Mouse (Mus musculus): ENCODE data around the gene Ipmk. TPM values are rescaled to one million over a fixed set of nuclear protein-coding genes. Genes with fewer than 3 reads are reported as not detected.

The Ipmk gene
- polyA plus RNA-seq, 1 experiment = 9.8 TPM

- TF ChIP-seq CTCF (IDR thresholded peaks at IDR 0.05; ENCODE audit: borderline replicate concordance, control insufficient read depth, extremely low read depth, insufficient read depth, low read length, poor library complexity) (no peak), POLR2A (IDR thresholded peaks at IDR 0.05; ENCODE audit: control insufficient read depth, extremely low read depth, insufficient read depth, low read length, poor library complexity) (no peak)
- H3K4me1 ChIP-seq (replicated peaks; ENCODE audit: control insufficient read depth, insufficient read depth, low read length) = no peaks in the 10 kb centered on the region
- DNase-seq = no peak
- H3K4me3 ChIP-seq (ENCODE audit: control insufficient read depth, insufficient read depth, low read length) = no peak overlapping the region
- H3K27me3 ChIP-seq (ENCODE audit: control insufficient read depth, insufficient read depth, low read length) = no peaks in the 10 kb centered on the region
- H3K27ac ChIP-seq (ENCODE audit: control insufficient read depth, insufficient read depth, low read length) = no peak overlapping the region
- no peaks in the 10 kb centered on the region for H3K36me3 ChIP-seq (ENCODE audit: control insufficient read depth, insufficient read depth, low read length)
- 79% methylated on average over 6 of the region's 6 CpGs for WGBS
Measured at GRCm38 (mm10) chr10:71426740-71427139, 79.2 kb downstream of the Ipmk start.

GRCm38 (mm10) chr10:71427381-71427780 is 79.8 kb downstream of the Ipmk start:
- TF ChIP-seq POLR2A (IDR thresholded peaks at IDR 0.05; ENCODE audit: control insufficient read depth, extremely low read depth, insufficient read depth, low read length, poor library complexity) (no peak), CTCF (IDR thresholded peaks at IDR 0.05; ENCODE audit: borderline replicate concordance, control insufficient read depth, extremely low read depth, insufficient read depth, low read length, poor library complexity) (no peak)
- no peak overlapping the region for H3K4me3 ChIP-seq (ENCODE audit: control insufficient read depth, insufficient read depth, low read length)
- no peaks in the 10 kb centered on the region for H3K36me3 ChIP-seq (ENCODE audit: control insufficient read depth, insufficient read depth, low read length)
- H3K4me1 ChIP-seq (replicated peaks; ENCODE audit: control insufficient read depth, insufficient read depth, low read length) = no peaks in the 10 kb centered on the region
- no peak for DNase-seq
- 80% methylated on average over 10 of the region's 10 CpGs for WGBS
- no peaks in the 10 kb centered on the region for H3K27me3 ChIP-seq (ENCODE audit: control insufficient read depth, insufficient read depth, low read length)
- H3K27ac ChIP-seq (ENCODE audit: control insufficient read depth, insufficient read depth, low read length) = no peak overlapping the region

GRCm38 (mm10) chr10:71428246-71428864 is 80.8 kb downstream of the Ipmk start:
- Histone ChIP-seq H3K36me3 (ENCODE audit: control insufficient read depth, insufficient read depth, low read length) (no peaks in the 10 kb centered on the region), H3K4me1 (replicated peaks; ENCODE audit: control insufficient read depth, insufficient read depth, low read length) (no peaks in the 10 kb centered on the region), H3K4me3 (ENCODE audit: control insufficient read depth, insufficient read depth, low read length) (no peak overlapping the region), H3K27ac (ENCODE audit: control insufficient read depth, insufficient read depth, low read length) (no peak overlapping the region), H3K27me3 (ENCODE audit: control insufficient read depth, insufficient read depth, low read length) (no peaks in the 10 kb centered on the region)
- 66% methylated on average over 13 of the region's 13 CpGs for WGBS
- DNase-seq = no peak
- TF ChIP-seq POLR2A (IDR thresholded peaks at IDR 0.05; ENCODE audit: control insufficient read depth, extremely low read depth, insufficient read depth, low read length, poor library complexity) (no peak), CTCF (IDR thresholded peaks at IDR 0.05; ENCODE audit: borderline replicate concordance, control insufficient read depth, extremely low read depth, insufficient read depth, low read length, poor library complexity) (no peak)

GRCm38 (mm10) chr10:71430661-71431060 is 83.1 kb downstream of the Ipmk start:
- Histone ChIP-seq H3K4me3 (ENCODE audit: control insufficient read depth, insufficient read depth, low read length) (no peak overlapping the region), H3K4me1 (replicated peaks; ENCODE audit: control insufficient read depth, insufficient read depth, low read length) (no peaks in the 10 kb centered on the region), H3K36me3 (ENCODE audit: control insufficient read depth, insufficient read depth, low read length) (no peaks in the 10 kb centered on the region), H3K27ac (ENCODE audit: control insufficient read depth, insufficient read depth, low read length) (no peak overlapping the region), H3K27me3 (ENCODE audit: control insufficient read depth, insufficient read depth, low read length) (no peaks in the 10 kb centered on the region)
- WGBS = 88% methylated on average over 6 of the region's 6 CpGs
- DNase-seq = no peak
- TF ChIP-seq CTCF (IDR thresholded peaks at IDR 0.05; ENCODE audit: borderline replicate concordance, control insufficient read depth, extremely low read depth, insufficient read depth, low read length, poor library complexity) (no peak), POLR2A (IDR thresholded peaks at IDR 0.05; ENCODE audit: control insufficient read depth, extremely low read depth, insufficient read depth, low read length, poor library complexity) (no peak)

- H3K36me3 ChIP-seq (ENCODE audit: control insufficient read depth, insufficient read depth, low read length) = no peaks in the 10 kb centered on the region
- no peaks in the 10 kb centered on the region for H3K27me3 ChIP-seq (ENCODE audit: control insufficient read depth, insufficient read depth, low read length)
- H3K4me3 ChIP-seq (ENCODE audit: control insufficient read depth, insufficient read depth, low read length) = no peak overlapping the region
- no peak for TF ChIP-seq CTCF (IDR thresholded peaks at IDR 0.05; ENCODE audit: borderline replicate concordance, control insufficient read depth, extremely low read depth, insufficient read depth, low read length, poor library complexity)
- no peak for TF ChIP-seq POLR2A (IDR thresholded peaks at IDR 0.05; ENCODE audit: control insufficient read depth, extremely low read depth, insufficient read depth, low read length, poor library complexity)
- DNase-seq = no peak
- H3K27ac ChIP-seq (ENCODE audit: control insufficient read depth, insufficient read depth, low read length) = no peak overlapping the region
- H3K4me1 ChIP-seq (replicated peaks; ENCODE audit: control insufficient read depth, insufficient read depth, low read length) = no peaks in the 10 kb centered on the region
Measured at GRCm38 (mm10) chr10:71443086-71443485, 95.5 kb downstream of the Ipmk start.

GRCm38 (mm10) chr10:71447661-71448060 is 100.1 kb downstream of the Ipmk start:
- Histone ChIP-seq H3K27me3 (ENCODE audit: control insufficient read depth, insufficient read depth, low read length) (no peaks in the 10 kb centered on the region), H3K27ac (ENCODE audit: control insufficient read depth, insufficient read depth, low read length) (no peak overlapping the region), H3K4me1 (replicated peaks; ENCODE audit: control insufficient read depth, insufficient read depth, low read length) (no peaks in the 10 kb centered on the region), H3K4me3 (ENCODE audit: control insufficient read depth, insufficient read depth, low read length) (no peak overlapping the region), H3K36me3 (ENCODE audit: control insufficient read depth, insufficient read depth, low read length) (no peaks in the 10 kb centered on the region)
- TF ChIP-seq POLR2A (IDR thresholded peaks at IDR 0.05; ENCODE audit: control insufficient read depth, extremely low read depth, insufficient read depth, low read length, poor library complexity) (no peak), CTCF (IDR thresholded peaks at IDR 0.05; ENCODE audit: borderline replicate concordance, control insufficient read depth, extremely low read depth, insufficient read depth, low read length, poor library complexity) (no peak)
- DNase-seq = no peak
- WGBS = 86% methylated on average over 8 of the region's 8 CpGs

GRCm38 (mm10) chr10:71448284-71448683 is 100.7 kb downstream of the Ipmk start:
- WGBS = 91% methylated on average over 5 of the region's 5 CpGs
- TF ChIP-seq POLR2A (IDR thresholded peaks at IDR 0.05; ENCODE audit: control insufficient read depth, extremely low read depth, insufficient read depth, low read length, poor library complexity) = no peak
- DNase-seq = no peak
- Histone ChIP-seq H3K4me1 (replicated peaks; ENCODE audit: control insufficient read depth, insufficient read depth, low read length) (no peaks in the 10 kb centered on the region), H3K27ac (ENCODE audit: control insufficient read depth, insufficient read depth, low read length) (no peak overlapping the region), H3K36me3 (ENCODE audit: control insufficient read depth, insufficient read depth, low read length) (no peaks in the 10 kb centered on the region), H3K27me3 (ENCODE audit: control insufficient read depth, insufficient read depth, low read length) (no peaks in the 10 kb centered on the region), H3K4me3 (ENCODE audit: control insufficient read depth, insufficient read depth, low read length) (no peak overlapping the region)
